Mouse (Mus musculus) bone marrow macrophage, adult 2 months (primary cell): Measurements from ENCODE around the gene Klk4.

Source experiments
- CTCF ChIP-seq: IDR thresholded peaks from 2 replicates; pipeline ENCODE4 v1.5.1; 2012; ENCODE audit warnings: low read depth, mild to moderate bottlenecking, low read length, moderate library complexity
- POLR2A ChIP-seq: IDR thresholded peaks from 2 replicates; pipeline ENCODE4 v1.6.1; 2012; ENCODE audit warnings: mild to moderate bottlenecking, low read depth, low read length, borderline replicate concordance

DNA sequence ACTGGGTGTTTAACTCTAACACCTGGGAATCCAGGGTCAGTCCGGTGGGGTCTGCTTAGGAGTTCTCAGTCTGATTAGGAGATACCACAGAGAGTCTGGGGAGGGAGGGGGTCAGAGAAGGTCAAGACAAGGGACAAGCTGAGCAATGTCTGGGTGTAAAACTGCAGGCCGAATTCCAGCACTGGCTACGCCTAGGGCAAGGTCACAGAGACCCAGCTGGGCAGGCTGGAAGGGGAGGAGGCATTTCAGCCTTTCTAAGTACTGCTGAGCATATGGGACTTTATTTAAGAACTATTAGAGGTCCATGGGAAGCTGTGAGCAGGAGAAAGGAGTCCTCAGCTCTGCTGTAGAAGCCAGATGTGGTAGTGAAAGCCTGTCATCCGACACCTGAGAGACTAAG, 51.4 kb downstream of the Klk4 start:
- TF ChIP-seq POLR2A (no peak), CTCF (no peak)
